Mouse (Mus musculus): ENCODE measurements around the gene Slc50a1. TPM values are rescaled to one million over a fixed set of nuclear protein-coding genes. Genes with fewer than 3 reads are reported as not detected.

Gene Slc50a1
- polyA plus RNA-seq, 1 experiment from 2014 or later: 44.0 TPM

DNA sequence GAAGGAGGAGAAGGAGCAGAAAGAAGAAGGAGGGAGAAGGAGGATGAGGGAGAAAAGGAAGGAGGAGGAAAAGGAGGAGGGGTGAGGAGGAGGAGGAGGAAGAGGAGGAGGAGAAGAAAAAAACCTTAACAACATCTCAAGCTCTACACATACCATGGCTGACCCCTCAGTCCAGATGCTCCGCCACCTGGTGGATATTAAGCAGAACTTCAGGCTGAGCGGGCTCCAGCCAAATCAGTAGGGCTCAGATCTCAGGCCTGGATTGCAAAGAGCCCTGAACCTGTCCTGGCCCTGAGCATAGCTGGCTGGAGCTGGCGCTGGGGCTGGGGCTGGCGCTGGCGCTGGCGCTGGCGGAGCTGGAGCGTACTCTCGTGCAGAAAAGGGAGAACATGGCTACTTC lies 37.7 kb upstream of the Slc50a1 start:
- Histone ChIP-seq H3K9ac (no peak overlapping the region), H3K27me3 (0 out of 2 replicates have a peak, but pooled peaks cover 3% of the 10 kb centered on the region), H3K36me3 (0 out of 2 replicates have a peak, but pooled peaks cover 6% of the 10 kb centered on the region), H3K27ac (replicated peaks) (no peak overlapping the region), H3K4me1 (replicated peaks) (no peaks in the 10 kb centered on the region), H3K4me3 (no peak overlapping the region), H3K9me3 (no peaks in the 10 kb centered on the region), H3K4me2 (no peak overlapping the region)
- WGBS: 2% methylated on average over 9 of the region's 9 CpGs
- peak; percentile 81 for ATAC-seq (ENCODE audit: low read depth)

DNA sequence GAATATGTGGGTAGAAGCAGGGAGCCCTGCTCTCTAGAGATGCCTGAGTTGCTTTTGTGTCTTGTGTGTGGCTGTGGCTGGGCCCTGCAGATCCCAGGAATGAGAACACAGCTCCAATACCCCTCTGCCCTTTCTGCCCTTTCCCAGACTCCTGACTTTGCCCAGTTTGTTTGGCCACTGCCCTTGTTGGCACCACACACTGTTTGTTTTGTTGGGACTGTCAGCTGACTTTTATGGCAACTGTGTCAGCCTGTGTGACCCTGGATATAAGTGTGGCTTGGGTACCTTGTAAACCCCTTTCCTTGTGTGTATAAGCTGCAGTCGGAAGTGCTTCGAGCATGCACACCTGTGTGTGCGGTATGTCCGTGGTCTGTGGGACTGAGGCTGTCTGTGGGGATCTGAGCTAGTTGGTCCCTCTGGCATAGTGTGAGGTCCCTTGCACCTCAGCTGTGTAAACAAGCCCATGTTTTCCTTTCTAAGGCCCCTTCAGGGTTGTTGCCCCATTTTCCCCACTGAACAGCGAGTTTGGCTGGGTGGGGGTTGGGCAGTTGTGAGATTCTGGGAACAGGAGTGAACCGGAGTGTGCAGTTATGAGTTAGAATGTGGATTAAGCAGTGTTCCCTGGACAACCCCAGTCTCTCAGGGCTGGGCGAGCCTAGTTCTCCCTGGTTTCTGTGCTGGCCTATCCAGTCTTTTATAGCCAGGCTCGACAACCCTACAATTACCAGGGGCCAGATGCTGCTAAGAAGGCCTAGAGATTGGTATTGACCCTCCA lies 35.4 kb upstream of the Slc50a1 start:
- Histone ChIP-seq H3K4me1 (replicated peaks) (no peaks in the 10 kb centered on the region), H3K9ac (no peak overlapping the region), H3K4me2 (no peak overlapping the region), H3K36me3 (no peaks in the 10 kb centered on the region), H3K27ac (replicated peaks) (no peak overlapping the region), H3K4me3 (no peak overlapping the region), H3K9me3 (no peaks in the 10 kb centered on the region), H3K27me3 (0 out of 2 replicates have a peak, but pooled peaks cover 3% of the 10 kb centered on the region)
- 61% methylated on average over 8 of the region's 8 CpGs for WGBS
- no peak for ATAC-seq (ENCODE audit: low read depth)

DNA sequence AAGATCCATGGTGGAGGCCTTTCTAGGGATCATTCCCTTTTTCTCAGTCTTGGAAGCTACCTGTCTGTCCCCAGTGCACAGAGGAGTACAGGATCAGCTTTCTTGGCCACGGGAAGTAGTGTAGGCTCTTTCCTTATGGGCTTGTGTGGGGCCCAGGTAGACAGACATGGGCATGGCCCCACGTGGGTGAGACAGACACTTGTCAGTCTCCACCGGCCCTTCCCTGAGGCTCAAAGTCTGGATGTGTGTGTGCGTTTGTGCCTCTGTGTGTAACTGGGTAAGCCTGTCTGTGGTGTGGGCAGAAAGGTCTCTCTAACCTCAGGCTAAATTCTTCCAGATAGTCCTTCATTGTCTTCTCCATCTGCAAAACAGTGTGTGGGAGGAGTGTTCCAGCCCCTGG lies 34.7 kb upstream of the Slc50a1 start:
- 64% methylated on average over 4 of the region's 4 CpGs for WGBS
- H3K36me3 ChIP-seq: no peaks in the 10 kb centered on the region

DNA sequence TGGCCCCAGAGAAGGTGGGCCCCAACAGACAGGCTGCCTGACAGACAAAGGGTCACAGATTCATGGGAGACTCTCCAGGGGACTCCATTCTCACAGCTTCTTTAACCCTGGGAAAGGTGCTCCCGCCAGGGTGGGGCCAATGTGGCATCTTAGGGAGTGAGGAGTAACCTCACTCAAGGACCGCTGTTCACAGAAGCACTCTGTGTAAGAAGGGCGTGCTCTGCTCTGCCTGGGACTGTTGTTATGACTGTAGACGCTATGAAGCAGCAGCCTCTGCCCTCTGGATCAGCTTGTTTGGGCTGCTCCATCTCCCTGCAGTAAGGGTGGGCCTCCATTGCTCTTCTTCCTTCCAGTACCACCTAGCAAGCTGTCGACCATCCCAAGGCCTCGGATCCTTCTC lies 34.1 kb upstream of the Slc50a1 start:
- ATAC-seq (ENCODE audit: low read depth): no peak
- Histone ChIP-seq H3K4me1 (replicated peaks) (peaks cover 8% of the 10 kb centered on the region), H3K36me3 (no peaks in the 10 kb centered on the region), H3K27ac (replicated peaks) (no peak overlapping the region), H3K9ac (no peak overlapping the region), H3K27me3 (peaks cover 9% of the 10 kb centered on the region), H3K4me2 (no peak overlapping the region), H3K4me3 (no peak overlapping the region), H3K9me3 (no peaks in the 10 kb centered on the region)
- WGBS: 70% methylated on average over 6 of the region's 6 CpGs

More for the DNA sequence above, 34.7 kb upstream of the Slc50a1 start:
- peaks cover 1% of the 10 kb centered on the region; the same call in 1 of the 2 replicates for H3K4me1 ChIP-seq (replicated peaks)
- peaks cover 8% of the 10 kb centered on the region for H3K27me3 ChIP-seq
- ATAC-seq (ENCODE audit: low read depth): no peak
- no peak overlapping the region for H3K4me2 ChIP-seq
- H3K4me3 ChIP-seq: no peak overlapping the region
- no peak overlapping the region for H3K27ac ChIP-seq (replicated peaks)
- no peak overlapping the region for H3K9ac ChIP-seq
- H3K9me3 ChIP-seq: no peaks in the 10 kb centered on the region

DNA sequence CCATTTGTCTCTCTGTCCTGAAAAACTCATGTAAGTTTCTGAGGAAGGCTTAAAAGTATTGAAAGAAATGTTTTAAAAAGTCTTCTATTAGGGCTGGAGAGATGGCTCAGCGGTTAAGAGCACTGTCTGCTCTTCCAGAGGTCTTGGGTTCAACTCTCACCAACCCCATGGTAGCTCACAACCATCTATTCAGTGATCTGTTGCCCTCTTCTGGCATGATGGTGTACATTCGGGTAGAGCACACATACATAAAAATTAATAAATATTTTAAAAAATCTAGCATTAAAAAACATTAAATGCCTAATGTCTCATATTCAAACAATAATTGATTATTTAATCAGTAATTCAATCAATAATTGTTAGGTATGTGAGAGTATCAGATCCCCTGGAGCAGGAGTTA lies 30.1 kb upstream of the Slc50a1 start:
- no peak overlapping the region for H3K9ac ChIP-seq

DNA sequence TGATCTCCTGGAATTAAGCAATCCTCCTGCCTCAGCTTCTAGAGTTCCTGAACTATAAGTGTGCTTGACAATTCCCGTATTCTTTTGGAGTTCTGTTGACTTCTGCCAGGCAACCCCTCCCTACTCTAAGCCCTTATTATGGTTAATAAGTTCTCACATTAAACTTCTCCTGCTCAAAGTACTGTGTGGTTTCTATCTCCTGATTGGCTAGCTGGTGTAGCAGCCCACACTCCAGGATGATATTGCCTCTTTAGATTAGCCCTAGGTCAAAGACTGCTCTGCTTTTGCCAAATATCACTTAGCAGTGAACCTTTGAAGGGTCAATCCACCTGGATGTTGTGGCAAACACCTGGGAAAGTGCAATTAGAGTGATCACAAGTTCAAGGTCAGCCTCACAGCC lies 29.7 kb upstream of the Slc50a1 start:
- 72% methylated on average over 1 of the region's 1 CpGs for WGBS
- H3K4me2 ChIP-seq: peak overlapping the region; percentile 49
- no peaks in the 10 kb centered on the region for H3K36me3 ChIP-seq
- H3K27ac ChIP-seq (replicated peaks): no peak overlapping the region
- no peak overlapping the region for H3K9ac ChIP-seq
- no peaks in the 10 kb centered on the region for H3K9me3 ChIP-seq
- H3K4me1 ChIP-seq (replicated peaks): peaks cover 10% of the 10 kb centered on the region
- peaks cover 20% of the 10 kb centered on the region for H3K27me3 ChIP-seq
- peak overlapping the region; percentile 18; the same call in 1 of the 2 replicates for H3K4me3 ChIP-seq
- ATAC-seq (ENCODE audit: low read depth): no peak

More for the DNA sequence above, 30.1 kb upstream of the Slc50a1 start:
- no peaks in the 10 kb centered on the region for H3K36me3 ChIP-seq
- peaks cover 10% of the 10 kb centered on the region for H3K4me1 ChIP-seq (replicated peaks)
- 70% methylated on average over 2 of the region's 2 CpGs for WGBS
- no peak overlapping the region for H3K4me3 ChIP-seq
- H3K27ac ChIP-seq (replicated peaks): no peak overlapping the region
- H3K4me2 ChIP-seq: no peak overlapping the region
- H3K9me3 ChIP-seq: no peaks in the 10 kb centered on the region
- peaks cover 20% of the 10 kb centered on the region for H3K27me3 ChIP-seq
- ATAC-seq (ENCODE audit: low read depth): no peak

DNA sequence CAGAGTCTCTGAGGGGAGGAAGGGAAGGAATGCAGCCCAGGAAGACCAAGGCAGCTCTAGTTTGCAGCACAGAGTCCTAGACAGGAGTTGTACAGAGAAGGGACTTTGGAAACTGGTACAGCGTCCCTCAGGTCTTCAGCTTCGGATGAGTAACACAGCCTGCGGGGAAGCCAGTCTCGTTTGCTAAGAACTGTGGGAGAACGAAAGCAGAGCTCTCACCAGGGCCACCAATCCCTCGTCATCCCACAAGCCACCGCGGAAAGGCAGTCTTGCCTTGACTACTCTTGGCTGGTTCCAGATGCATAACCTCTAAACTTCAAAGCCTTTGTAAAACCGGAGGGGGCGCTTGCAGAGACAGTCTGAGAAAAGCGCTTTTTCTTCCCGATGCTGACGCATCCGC lies 29.1 kb upstream of the Slc50a1 start:
- Histone ChIP-seq H3K27ac (replicated peaks) (no peak overlapping the region), H3K9me3 (no peaks in the 10 kb centered on the region), H3K9ac (0 out of 2 replicates have a peak overlapping the region, but pooled peaks have one; percentile 22), H3K4me3 (peak overlapping the region; percentile 18), H3K4me1 (replicated peaks) (peaks cover 10% of the 10 kb centered on the region), H3K27me3 (peaks cover 20% of the 10 kb centered on the region), H3K36me3 (no peaks in the 10 kb centered on the region), H3K4me2 (peak overlapping the region; percentile 49)
- 3% methylated on average over 14 of the region's 14 CpGs for WGBS
- no peak for ATAC-seq (ENCODE audit: low read depth)

DNA sequence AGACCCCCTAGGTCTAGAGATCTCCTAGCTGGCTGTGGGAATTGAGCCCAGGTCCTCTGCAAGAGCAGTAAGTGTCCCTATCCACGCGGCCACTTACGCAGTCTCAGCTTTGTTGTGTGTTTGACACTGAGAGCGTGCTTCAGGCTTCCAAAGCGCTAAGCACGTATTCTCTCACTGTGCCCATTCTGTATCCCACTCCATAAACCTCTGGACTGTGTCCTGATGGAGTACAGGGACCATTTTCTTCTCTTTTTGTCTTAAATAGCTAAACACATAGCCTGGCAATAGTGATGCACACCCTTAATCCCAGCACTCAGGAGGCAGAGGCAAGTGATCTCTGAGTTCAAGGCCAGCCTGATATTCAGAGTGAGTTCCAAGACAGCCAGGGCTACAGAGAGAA lies 28.5 kb upstream of the Slc50a1 start:
- H3K36me3 ChIP-seq: no peaks in the 10 kb centered on the region
- H3K9ac ChIP-seq: no peak overlapping the region
- H3K27me3 ChIP-seq: peaks cover 20% of the 10 kb centered on the region
- no peak overlapping the region for H3K4me3 ChIP-seq
- ATAC-seq (ENCODE audit: low read depth): no peak
- H3K4me2 ChIP-seq: no peak overlapping the region
- no peaks in the 10 kb centered on the region for H3K9me3 ChIP-seq
- 77% methylated on average over 6 of the region's 6 CpGs for WGBS
- peaks cover 10% of the 10 kb centered on the region for H3K4me1 ChIP-seq (replicated peaks)
- no peak overlapping the region for H3K27ac ChIP-seq (replicated peaks)

DNA sequence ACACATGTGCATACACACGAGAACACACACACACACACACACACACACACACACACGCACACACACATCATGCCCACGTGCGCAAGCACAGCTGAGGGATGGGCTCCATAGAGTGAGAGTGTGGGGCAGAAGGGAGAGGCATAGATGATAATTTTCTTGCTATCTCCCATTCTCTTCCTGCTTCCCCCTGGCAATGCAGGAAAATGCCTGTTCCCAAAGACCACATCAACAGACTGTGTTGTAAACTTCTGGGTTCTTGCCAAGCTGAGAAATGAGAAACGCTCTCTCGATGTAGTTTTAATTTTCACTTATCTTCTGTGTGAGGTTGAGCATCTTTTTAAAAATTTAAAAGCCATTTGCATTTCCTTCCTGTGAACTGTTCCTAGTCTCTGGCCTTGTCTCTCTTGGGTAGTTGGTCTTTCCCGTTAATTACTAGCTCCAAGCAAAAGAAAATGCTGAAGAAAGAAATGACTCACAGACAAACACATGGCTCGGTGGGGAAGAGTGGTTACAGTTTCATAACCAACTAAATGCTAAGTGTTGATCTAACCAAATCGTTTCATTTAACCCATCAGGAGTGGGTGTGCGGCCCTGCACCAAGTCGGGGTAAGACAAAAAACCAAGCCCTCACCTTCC lies 26.5 kb upstream of the Slc50a1 start:
- no peak overlapping the region for H3K9ac ChIP-seq
- peaks cover 17% of the 10 kb centered on the region for H3K27me3 ChIP-seq
- H3K4me3 ChIP-seq: no peak overlapping the region
- peaks cover 10% of the 10 kb centered on the region for H3K4me1 ChIP-seq (replicated peaks)
- no peak overlapping the region for H3K27ac ChIP-seq (replicated peaks)
- no peaks in the 10 kb centered on the region for H3K9me3 ChIP-seq
- H3K36me3 ChIP-seq: no peaks in the 10 kb centered on the region
- WGBS: 86% methylated on average over 11 of the region's 11 CpGs
- H3K4me2 ChIP-seq: no peak overlapping the region
- no peak for ATAC-seq (ENCODE audit: low read depth)

DNA sequence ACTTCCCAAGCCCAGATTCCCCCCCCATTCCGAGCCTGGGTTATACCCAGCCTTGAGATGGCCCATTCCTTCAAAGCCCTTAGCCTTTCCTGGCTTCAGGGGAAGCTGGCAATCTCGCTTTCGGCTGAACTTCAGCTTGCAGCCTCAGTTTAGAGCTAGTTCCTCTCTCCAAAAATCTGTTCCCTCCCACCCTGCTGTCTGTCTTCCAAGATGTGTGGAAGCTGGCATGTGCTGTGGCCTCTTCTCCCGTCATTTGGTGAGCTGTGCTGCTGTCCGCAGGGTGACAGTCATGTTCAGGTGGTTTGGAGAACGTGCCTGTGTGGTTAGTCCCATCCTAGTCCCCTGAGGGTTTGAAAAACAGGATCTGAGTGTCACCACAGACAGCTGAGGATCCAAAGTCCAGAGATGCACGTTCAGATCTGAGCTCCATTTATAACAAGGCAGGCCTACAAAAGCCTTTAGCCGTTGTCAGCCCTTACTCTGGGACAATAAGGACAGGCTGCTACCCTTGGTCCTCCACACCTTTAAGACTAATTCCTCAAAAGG lies 25.4 kb upstream of the Slc50a1 start:
- Histone ChIP-seq H3K9me3 (no peaks in the 10 kb centered on the region), H3K4me3 (no peak overlapping the region), H3K4me1 (replicated peaks) (peaks cover 10% of the 10 kb centered on the region), H3K4me2 (no peak overlapping the region), H3K27ac (replicated peaks) (no peak overlapping the region), H3K27me3 (peaks cover 17% of the 10 kb centered on the region), H3K9ac (no peak overlapping the region), H3K36me3 (no peaks in the 10 kb centered on the region)
- 79% methylated on average over 8 of the region's 8 CpGs for WGBS
- ATAC-seq (ENCODE audit: low read depth): no peak

DNA sequence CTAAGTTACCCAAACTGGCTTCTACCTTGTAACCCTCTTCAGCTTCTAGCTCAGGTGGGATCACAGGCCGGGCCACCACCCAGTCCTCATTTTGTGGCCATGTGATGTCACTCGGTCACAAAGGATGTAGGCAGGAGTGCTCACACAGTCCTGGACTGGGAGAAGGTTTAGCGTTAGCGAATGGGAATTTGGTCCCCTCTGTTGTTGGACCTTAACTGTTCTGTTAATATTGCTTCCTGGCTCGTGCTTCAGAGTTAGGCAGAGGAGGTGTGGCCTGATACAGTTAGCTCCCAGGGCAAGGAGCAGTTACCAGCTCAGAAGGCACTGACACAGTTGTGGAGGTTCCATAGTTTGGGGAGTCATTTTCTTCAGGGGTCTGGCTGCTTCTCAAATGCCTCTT lies 23.8 kb upstream of the Slc50a1 start:
- WGBS: 74% methylated on average over 5 of the region's 5 CpGs

DNA sequence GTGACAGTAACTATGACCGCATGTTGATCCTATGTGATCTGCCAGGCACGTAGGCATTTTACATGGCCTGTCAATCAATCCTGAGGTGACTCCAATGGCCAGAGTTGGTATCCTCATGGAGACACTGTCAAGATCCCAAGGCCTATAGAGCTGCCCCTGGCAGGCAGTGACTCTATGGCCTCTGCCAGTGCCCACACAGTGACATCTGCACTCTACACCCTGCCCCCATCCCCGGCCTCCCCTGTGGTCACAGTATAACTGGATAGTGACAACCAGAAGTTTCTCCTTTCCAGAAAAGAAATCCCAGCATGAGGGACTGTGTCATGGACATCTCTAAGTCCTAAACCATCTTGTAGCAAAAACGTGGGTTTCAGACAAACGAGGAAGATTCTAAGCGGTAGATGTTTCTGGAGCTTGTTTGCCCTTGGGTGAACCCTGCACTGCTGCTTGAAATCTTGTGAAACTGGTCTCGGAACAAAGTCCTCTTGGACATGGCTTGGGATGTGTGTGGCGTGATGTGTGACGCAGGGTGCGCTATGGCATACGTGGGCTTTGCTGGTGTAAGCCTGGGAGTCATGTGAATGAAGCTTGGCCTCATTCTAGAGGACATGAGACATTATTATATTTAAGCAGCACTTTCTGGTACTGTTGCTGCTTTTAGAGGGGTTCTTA lies 23.0 kb upstream of the Slc50a1 start:
- Histone ChIP-seq H3K9ac (no peak overlapping the region), H3K36me3 (no peaks in the 10 kb centered on the region), H3K27ac (replicated peaks) (no peak overlapping the region), H3K27me3 (peaks cover 5% of the 10 kb centered on the region; the same call in 1 of the 2 replicates), H3K4me2 (no peak overlapping the region), H3K4me3 (no peak overlapping the region), H3K4me1 (replicated peaks) (no peaks in the 10 kb centered on the region), H3K9me3 (no peaks in the 10 kb centered on the region)
- no peak for ATAC-seq (ENCODE audit: low read depth)
- WGBS: 93% methylated on average over 11 of the region's 11 CpGs

More for the DNA sequence above, 23.8 kb upstream of the Slc50a1 start:
- ATAC-seq (ENCODE audit: low read depth): no peak
- Histone ChIP-seq H3K9me3 (no peaks in the 10 kb centered on the region), H3K9ac (no peak overlapping the region), H3K27me3 (peaks cover 10% of the 10 kb centered on the region), H3K27ac (replicated peaks) (no peak overlapping the region), H3K4me1 (replicated peaks) (no peaks in the 10 kb centered on the region; the same call in 1 of the 2 replicates), H3K36me3 (no peaks in the 10 kb centered on the region), H3K4me3 (no peak overlapping the region), H3K4me2 (no peak overlapping the region)

All from neural tube, embryonic 13.5 days (tissue).